Mouse (Mus musculus) heart, adult 2 months (tissue): ENCODE measurements at regions not wholly inside any gene's neighbourhood (a gene's known extent, or its start where the extent isn't known, plus 50 kb on each side); places are given as distances from the start of the nearest gene placed in this dataset.

Source experiments
- CTCF ChIP-seq: fragments of 200-600 bp; IDR thresholded peaks from 2 replicates; pipeline ENCODE4 v1.8.1; 2022; ENCODE audit warnings: antibody characterized with exemption, mild to moderate bottlenecking, moderate library complexity
- EP300 ChIP-seq: fragments of 200-500 bp; IDR thresholded peaks from 2 replicates; pipeline ENCODE4 v1.6.1; 2011; ENCODE audit warnings: low read depth, low read length, control low read depth; ENCODE audit not compliant: insufficient read depth
- POLR2A ChIP-seq: fragments of 200-500 bp; IDR thresholded peaks from 2 replicates; pipeline ENCODE4 v1.6.1; 2011; ENCODE audit warnings: mild to moderate bottlenecking, low read depth, low read length, control low read depth; ENCODE audit not compliant: insufficient read depth

- TF ChIP-seq CTCF = no peak
- no peak for TF ChIP-seq POLR2A
- TF ChIP-seq EP300 = no peak
Observed at GRCm38 (mm10) chr2:64686781-64687180, 338.0 kb downstream of the Grb14 start.
